Mouse (Mus musculus): ENCODE data around the gene Uck2. TPM values are rescaled to one million over a fixed set of nuclear protein-coding genes. Genes with fewer than 3 reads are reported as not detected.

Uck2 gene
- total and polyA plus RNA-seq, 3 experiments: 191 to 643 (median 290) TPM

DNA sequence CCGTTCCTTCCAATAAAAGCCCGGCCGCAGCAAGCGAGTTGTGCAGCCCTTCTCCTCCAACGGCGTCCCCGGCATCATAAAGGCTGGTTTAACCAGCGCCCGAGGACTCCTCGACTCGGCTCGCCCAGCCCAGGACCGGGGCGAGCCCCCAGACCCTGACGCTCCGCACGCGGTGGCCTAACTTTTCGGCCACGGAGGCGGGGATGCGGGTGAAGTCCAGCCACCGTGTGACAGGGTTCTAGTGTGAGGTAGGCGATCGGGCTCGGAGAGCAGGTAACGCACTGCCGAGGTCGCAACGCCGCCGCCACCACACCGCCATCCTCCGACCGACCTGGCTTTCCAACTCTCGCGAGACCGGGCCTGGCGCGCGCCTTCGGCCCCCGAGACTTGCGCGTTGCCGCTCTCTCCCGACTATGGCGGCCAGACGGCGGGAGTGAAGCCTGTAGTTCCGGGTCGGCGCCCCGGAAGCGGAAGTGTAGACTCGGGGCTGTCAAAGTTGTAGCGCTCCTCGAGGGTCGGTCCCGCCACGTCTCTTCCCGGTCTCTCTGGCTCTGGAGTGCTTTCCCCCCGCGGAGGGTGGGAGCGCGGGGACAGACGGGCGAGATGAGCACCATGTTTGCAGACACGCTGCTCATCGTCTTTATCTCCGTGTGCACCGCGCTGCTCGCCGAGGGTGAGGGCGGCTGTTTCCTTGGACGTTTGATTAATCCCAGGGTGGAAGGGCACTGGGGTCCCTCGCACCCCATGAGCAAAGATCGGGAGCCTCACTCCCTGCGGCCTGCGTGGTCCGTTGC lies 23.3 kb upstream of the Uck2 start, which contains the start of gene Tmco1:
Gene Tmco1 (plus strand): TSS at position 118 of the 794 bp plus-strand sequence.
- Histone ChIP-seq H3K4me3 (ENCODE audit: control insufficient read depth in 1 of 2, insufficient read depth in 1 of 2, low read depth in 2 of 2, low read length in 2 of 2) (peak within 1 kb of the TSS; percentile 61 to 95), H3K27me3 (ENCODE audit: control insufficient read depth in 1 of 2, insufficient read depth in 2 of 2, low read length in 2 of 2) (no peaks in the 10 kb centered on the region; a peak in 1 of 4 replicates), H3K9me3 (replicated peaks; ENCODE audit: insufficient read depth, low read length) (no peaks in the 10 kb centered on the region), H3K9ac (ENCODE audit: control insufficient read depth, low read depth, low read length, poor library complexity, severe bottlenecking) (peak within 1 kb of the TSS; percentile 96), H3K79me2 (ENCODE audit: control insufficient read depth, insufficient read depth, low read length, poor library complexity) (peaks cover 27% of the 10 kb centered on the region), H3K36me3 (ENCODE audit: control insufficient read depth in 1 of 2, insufficient read depth in 2 of 2, low read length in 2 of 2) (peaks cover 0 to 39% of the 10 kb centered on the region in 2 experiments; a peak in 3 of 4 replicates), H3K27ac (ENCODE audit: control insufficient read depth, low read depth, low read length) (peak within 1 kb of the TSS; percentile 84), H3K4me1 (ENCODE audit: control insufficient read depth in 1 of 2, insufficient read depth in 2 of 2, low read length in 2 of 2) (peaks cover 9 to 20% of the 10 kb centered on the region in 2 experiments)
- peak; percentile 99 for DNase-seq (ENCODE audit: low read depth, low spot score)
- TF ChIP-seq TCF12 (IDR thresholded peaks at IDR 0.05; ENCODE audit: low read depth, low read length) (peak; percentile 71), KAT2A (conservative IDR thresholded peaks at IDR 0.05; ENCODE audit: low read depth, low read length) (peak; percentile 93), GABPA (IDR thresholded peaks at IDR 0.05; ENCODE audit: low read depth, low read length) (no peak), NELFE (IDR thresholded peaks at IDR 0.05; ENCODE audit: low read depth, low read length) (peak; percentile 89), ZKSCAN1 (IDR thresholded peaks at IDR 0.05; ENCODE audit: low read depth, low read length) (no peak), MYC (IDR thresholded peaks at IDR 0.05; ENCODE audit: low read depth, low read length) (peak; percentile 66; the same call in 1 of the 2 replicates), EP300 (IDR thresholded peaks at IDR 0.05; ENCODE audit: low read depth in 1 of 2, low read length in 2 of 2) (peak in 1 of 2 experiments; percentile 36; a peak in 2 of 4 replicates), ELF1 (IDR thresholded peaks at IDR 0.05; ENCODE audit: low read depth, low read length) (peak; percentile 91), ZMIZ1 (IDR thresholded peaks at IDR 0.05; ENCODE audit: low read depth, low read length) (no peak; the same call in 1 of the 2 replicates), BHLHE40 (IDR thresholded peaks at IDR 0.05; ENCODE audit: borderline replicate concordance, low read depth, low read length) (no peak), POLR2AphosphoS2 (IDR thresholded peaks at IDR 0.05; ENCODE audit: low read length) (peak; percentile 83), MYB (IDR thresholded peaks at IDR 0.05; ENCODE audit: low read depth, low read length) (no peak), NRF1 (IDR thresholded peaks at IDR 0.05; ENCODE audit: insufficient read depth, low read depth, low read length, poor library complexity, severe bottlenecking) (peak; percentile 71), SMC3 (IDR thresholded peaks at IDR 0.05; ENCODE audit: low read depth, low read length) (no peak), TBP (IDR thresholded peaks at IDR 0.05; ENCODE audit: low read depth, low read length) (peak; percentile 80), USF1 (IDR thresholded peaks at IDR 0.05; ENCODE audit: low read depth, low read length) (no peak), ETS1 (IDR thresholded peaks at IDR 0.05; ENCODE audit: low read depth, low read length) (0 out of 2 replicates have a peak, but pooled peaks have one; percentile 18), POLR2AphosphoS5 (IDR thresholded peaks at IDR 0.05; ENCODE audit: borderline replicate concordance, low read depth, low read length) (no peak), POLR2A (IDR thresholded peaks at IDR 0.05; ENCODE audit: control insufficient read depth in 1 of 2, insufficient read depth in 1 of 2, low read depth in 1 of 2, low read length in 2 of 2, poor library complexity in 1 of 2) (peak in 1 of 2 experiments; percentile 88; a peak in 3 of 4 replicates), MEF2A (IDR thresholded peaks at IDR 0.05; ENCODE audit: extremely low read depth, insufficient replicate concordance, low read depth, low read length, poor library complexity, severe bottlenecking) (no peak), E2F4 (IDR thresholded peaks at IDR 0.05; ENCODE audit: borderline replicate concordance, low read depth, low read length) (peak; percentile 96), SIN3A (IDR thresholded peaks at IDR 0.05; ENCODE audit: low read length) (peak; percentile 76), TAL1 (IDR thresholded peaks at IDR 0.05; ENCODE audit: low read length) (no peak), ZNF384 (IDR thresholded peaks at IDR 0.05; ENCODE audit: low read depth, low read length) (no peak), CHD2 (IDR thresholded peaks at IDR 0.05; ENCODE audit: low read length) (peak; percentile 98), CHD1 (IDR thresholded peaks at IDR 0.05; ENCODE audit: low read depth, low read length) (no peak), ZC3H11A (IDR thresholded peaks at IDR 0.05; ENCODE audit: low read depth, low read length) (no peak), RCOR1 (IDR thresholded peaks at IDR 0.05; ENCODE audit: low read depth, low read length) (peak; percentile 47; the same call in 1 of the 2 replicates), MAX (IDR thresholded peaks at IDR 0.05; ENCODE audit: low read length) (peak; percentile 66), MAZ (IDR thresholded peaks at IDR 0.05; ENCODE audit: low read depth, low read length) (peak; percentile 81; the same call in 1 of the 2 replicates), CTCF (IDR thresholded peaks at IDR 0.05 in 2 of 3, conservative IDR thresholded peaks at IDR 0.05 in 1 of 3; ENCODE audit: control insufficient read depth in 1 of 3, insufficient read depth in 1 of 3, low read depth in 2 of 3, low read length in 3 of 3, poor library complexity in 1 of 3, severe bottlenecking in 1 of 3) (peak in 2 of 3 experiments; percentile 37 to 46; a peak in 3 of 6 replicates), MXI1 (IDR thresholded peaks at IDR 0.05; ENCODE audit: low read depth, low read length) (peak; percentile 77), HCFC1 (IDR thresholded peaks at IDR 0.05; ENCODE audit: low read depth, low read length) (peak; percentile 95), UBTF (IDR thresholded peaks at IDR 0.05; ENCODE audit: borderline replicate concordance, insufficient read depth, low read depth, low read length) (no peak)
